Mouse (Mus musculus) CH12.LX (cell line): Measurements from ENCODE around the gene Adad2. TPM values are rescaled to one million over a fixed set of nuclear protein-coding genes. Genes with fewer than 3 reads are reported as not detected.

Source experiments
- DNase-seq: peaks from one replicate; pipeline ENCODE4 v3.0.0-alpha.2; 2013; ENCODE audit errors: extremely low read depth
- H3K27ac ChIP-seq: 2 replicates; pipeline ENCODE4 v1.5.1; 2012; ENCODE audit warnings: low read depth, mild to moderate bottlenecking, control low read depth, moderate library complexity; ENCODE audit not compliant: insufficient read depth
- H3K27me3 ChIP-seq: replicated peaks from 2 replicates; pipeline ENCODE3; 2012; ENCODE audit warnings: inconsistent platforms
- H3K36me3 ChIP-seq, 2 experiments: replicated peaks in 1 of 2; 2 replicates each; pipeline versions ENCODE3 to v1.6.1; 2012; ENCODE audit warnings: inconsistent platforms in 1 of 2, low read length in 1 of 2, mild to moderate bottlenecking in 1 of 2, mixed read lengths in 1 of 2, moderate library complexity in 1 of 2; ENCODE audit not compliant: control insufficient read depth in 1 of 2, insufficient read depth in 1 of 2
- H3K4me1 ChIP-seq, 2 experiments: 2 replicates each; pipeline ENCODE4 v1.6.1; 2012; ENCODE audit warnings: inconsistent platforms in 1 of 2, moderate library complexity in 1 of 2; ENCODE audit not compliant: insufficient read depth in 2 of 2, control insufficient read depth in 1 of 2
- H3K4me2 ChIP-seq: 2 replicates; pipeline ENCODE4 v1.6.1; 2012; ENCODE audit warnings: low read depth, mild to moderate bottlenecking, control low read depth; ENCODE audit not compliant: poor library complexity, insufficient read depth, severe bottlenecking
- H3K4me3 ChIP-seq, 3 experiments: fragments of 150-350 bp in 1 of 3; sonication (generic) in 1 of 3; replicated peaks in 1 of 3; 2 replicates each; pipeline versions ENCODE3 to v1.5.1; 2011 to 2012; ENCODE audit warnings: low read depth in 2 of 3, low read length in 2 of 3, mild to moderate bottlenecking in 2 of 3, moderate library complexity in 2 of 3, control low read depth in 1 of 3, improper control_type of control experiment in 1 of 3, inconsistent platforms in 1 of 3, mixed read lengths in 1 of 3; ENCODE audit not compliant: poor library complexity in 1 of 3
- H3K79me2 ChIP-seq: replicated peaks from 2 replicates; pipeline ENCODE4 v1.6.1; 2012; ENCODE audit warnings: mild to moderate bottlenecking, moderate library complexity; ENCODE audit not compliant: control insufficient read depth, poor library complexity, insufficient read depth, severe bottlenecking; ENCODE audit errors: extremely low read depth
- H3K9ac ChIP-seq: 2 replicates; pipeline ENCODE4 v1.6.1; 2012; ENCODE audit warnings: low read depth, mild to moderate bottlenecking, control low read depth, moderate library complexity; ENCODE audit not compliant: insufficient read depth
- H3K9me3 ChIP-seq: replicated peaks from 2 replicates; pipeline ENCODE3; 2012; ENCODE audit warnings: low read length, inconsistent platforms, mixed read lengths
- CTCF ChIP-seq, 2 experiments: IDR thresholded peaks in 1 of 2; conservative IDR thresholded peaks in 1 of 2; 2 replicates each; pipeline ENCODE4 v1.5.1; 2011 to 2012; ENCODE audit warnings: low read depth in 2 of 2, low read length in 2 of 2, improper control_type of control experiment in 1 of 2, inconsistent platforms in 1 of 2, mild to moderate bottlenecking in 1 of 2, moderate library complexity in 1 of 2
- ETS1 ChIP-seq: conservative IDR thresholded peaks from 2 replicates; pipeline ENCODE4 v1.6.1; 2012; ENCODE audit warnings: low read depth, mild to moderate bottlenecking, inconsistent platforms, low read length, improper control_type of control experiment, moderate library complexity
- MAZ ChIP-seq: IDR thresholded peaks from 2 replicates; pipeline ENCODE4 v1.6.1; 2012; ENCODE audit warnings: low read depth, mild to moderate bottlenecking, inconsistent platforms, low read length, improper control_type of control experiment, moderate library complexity
- MEF2A ChIP-seq: IDR thresholded peaks from 2 replicates; pipeline ENCODE4 v1.6.1; 2014; ENCODE audit warnings: low read depth, mild to moderate bottlenecking, inconsistent platforms, low read length, improper control_type of control experiment, borderline replicate concordance
- POLR2A ChIP-seq: IDR thresholded peaks from 2 replicates; pipeline ENCODE4 v1.6.1; 2011; ENCODE audit warnings: low read depth, mild to moderate bottlenecking, improper control_type of control experiment, low read length
- POLR2AphosphoS2 ChIP-seq: IDR thresholded peaks from 2 replicates; pipeline ENCODE4 v1.6.1; 2011; ENCODE audit warnings: low read depth, low read length, improper control_type of control experiment
- TBP ChIP-seq: conservative IDR thresholded peaks from 2 replicates; pipeline ENCODE4 v1.6.1; 2011; ENCODE audit warnings: low read depth, low read length, improper control_type of control experiment
- ZMIZ1 ChIP-seq: IDR thresholded peaks from 2 replicates; pipeline ENCODE4 v1.6.1; 2012; ENCODE audit warnings: low read depth, mild to moderate bottlenecking, inconsistent platforms, low read length, improper control_type of control experiment
- dilution Hi-C: fragments of 300-500 bp; cut with MboI; formaldehyde crosslinking; loops from 2 replicates; pipeline ENCODE4 v1.14.3; 2020; ENCODE audit warnings: low sequenced_read_pairs; ENCODE audit not compliant: extremely low pct_unique_long_range_greater_than_20kb, extremely low pct_ligation_motif_present
- in situ Hi-C: fragments of 300-500 bp; cut with MboI; formaldehyde crosslinking; loops from 3 replicates; pipeline ENCODE4 v1.14.3; 2019; ENCODE audit warnings: low sequenced_read_pairs, low pct_ligation_motif_present, low pct_unique_long_range_greater_than_20kb, mixed read lengths
- polyA plus RNA-seq: library from polyadenylated mRNA; unstranded; fragments of >175 nt; gene quantifications from 2 replicates; pipeline ENCODE4 v1.2.1, GENCODE M21; 2012; ENCODE audit warnings: low read depth; ENCODE audit not compliant: insufficient read length
- total RNA-seq, 2 experiments: library from RNA; depleted of rRNA; stranded (reverse); fragments of 300-350 nt in 1 of 2; fragments of >200 nt in 1 of 2; gene quantifications; 2 replicates each; pipeline ENCODE4 v1.2.3; 2012 to 2014

Adad2 gene
- total and polyA plus RNA-seq, 3 experiments: not detected

- Histone ChIP-seq H3K27ac (no peak overlapping the region), H3K36me3 (no peaks in the 10 kb centered on the region), H3K79me2 (no peaks in the 10 kb centered on the region), H3K27me3 (peaks cover 93% of the 10 kb centered on the region), H3K9me3 (no peaks in the 10 kb centered on the region), H3K4me2 (no peak overlapping the region), H3K4me3 (no peak overlapping the region), H3K9ac (no peak overlapping the region), H3K4me1 (peaks cover 0 to 3% of the 10 kb centered on the region in 2 experiments; a peak in 1 of 4 replicates)
- in situ Hi-C loops: no loop called here
- TF ChIP-seq MEF2A (no peak), POLR2AphosphoS2 (no peak), ETS1 (no peak), TBP (no peak), POLR2A (no peak), MAZ (no peak), CTCF (conservative IDR thresholded peaks at IDR 0.05 in 1 of 2, IDR thresholded peaks at IDR 0.05 in 1 of 2; ENCODE audit: low read depth in 2 of 2, low read length in 2 of 2) (no peak), ZMIZ1 (no peak)
- no peak for DNase-seq
- dilution Hi-C loops: no loop called here
Observed at GRCm38 (mm10) chr8:119665270-119665669, 52.7 kb downstream of the Adad2 start.

Other genes with a start within 250 kb of the Adad2 start
- 8.7 and 12.3 TPM in 2 replicates for gene Mlycd, start 217.9 kb upstream of the Adad2 start, total RNA-seq (2012; rRNA removed)
- gene Mlycd, start 217.9 kb upstream of the Adad2 start, total RNA-seq (2014; rRNA removed): 4.5 and 5.1 TPM in 2 replicates
- 4.2 and 4.4 TPM in 2 replicates for gene Mlycd, start 217.9 kb upstream of the Adad2 start, polyA plus RNA-seq
- gene Osgin1, start 178.6 kb upstream of the Adad2 start, total RNA-seq (2012; rRNA removed): 0.46 and 0.47 TPM in 2 replicates
- 0.12 and 0.15 TPM in 2 replicates for gene Osgin1, start 178.6 kb upstream of the Adad2 start, total RNA-seq (2014; rRNA removed)
- 2.9 and 3.0 TPM in 2 replicates for gene Osgin1, start 178.6 kb upstream of the Adad2 start, polyA plus RNA-seq
- gene Necab2, start 166.0 kb upstream of the Adad2 start, total RNA-seq (2012; rRNA removed): not detected in 2 replicates
- not detected in 2 replicates for gene Necab2, start 166.0 kb upstream of the Adad2 start, total RNA-seq (2014; rRNA removed)
- gene Necab2, start 166.0 kb upstream of the Adad2 start, polyA plus RNA-seq: not detected in 2 replicates
- gene Slc38a8, start 111.0 kb upstream of the Adad2 start, total RNA-seq (2012; rRNA removed): 0.08 TPM in 1 of 2 replicates, not detected in the other
- gene Slc38a8, start 111.0 kb upstream of the Adad2 start, total RNA-seq (2014; rRNA removed): 0.08 TPM in 1 of 2 replicates, not detected in the other
- gene Slc38a8, start 111.0 kb upstream of the Adad2 start, polyA plus RNA-seq: 0.12 TPM in 1 of 2 replicates, not detected in the other
- gene Mbtps1, start 54.0 kb upstream of the Adad2 start, total RNA-seq (2012; rRNA removed): 32.6 and 33.8 TPM in 2 replicates
- 27.8 and 40.7 TPM in 2 replicates for gene Mbtps1, start 54.0 kb upstream of the Adad2 start, total RNA-seq (2014; rRNA removed)
- 38.3 and 41.1 TPM in 2 replicates for gene Mbtps1, start 54.0 kb upstream of the Adad2 start, polyA plus RNA-seq
- gene Hsdl1, start 37.6 kb upstream of the Adad2 start, total RNA-seq (2012; rRNA removed): 11.6 and 13.6 TPM in 2 replicates
- gene Hsdl1, start 37.6 kb upstream of the Adad2 start, total RNA-seq (2014; rRNA removed): 8.2 and 8.6 TPM in 2 replicates
- 5.4 and 5.7 TPM in 2 replicates for gene Hsdl1, start 37.6 kb upstream of the Adad2 start, polyA plus RNA-seq
- gene Dnaaf1, start 37.5 kb upstream of the Adad2 start, total RNA-seq (2012; rRNA removed): 0.25 TPM in 2 replicates
- gene Dnaaf1, start 37.5 kb upstream of the Adad2 start, total RNA-seq (2014; rRNA removed): not detected in 2 replicates
- gene Dnaaf1, start 37.5 kb upstream of the Adad2 start, polyA plus RNA-seq: not detected in 2 replicates
- 12.1 and 14.6 TPM in 2 replicates for gene Taf1c, start 7.5 kb upstream of the Adad2 start, total RNA-seq (2012; rRNA removed)
- gene Taf1c, start 7.5 kb upstream of the Adad2 start, total RNA-seq (2014; rRNA removed): 8.7 and 11.0 TPM in 2 replicates
- gene Taf1c, start 7.5 kb upstream of the Adad2 start, polyA plus RNA-seq: 14.9 and 15.5 TPM in 2 replicates
- gene Kcng4, start 22.9 kb downstream of the Adad2 start, total RNA-seq (2012; rRNA removed): not detected in 2 replicates
- not detected in 2 replicates for gene Kcng4, start 22.9 kb downstream of the Adad2 start, total RNA-seq (2014; rRNA removed)
- gene Kcng4, start 22.9 kb downstream of the Adad2 start, polyA plus RNA-seq: not detected in 2 replicates
- not detected in 2 replicates for gene Wfdc1, start 53.6 kb downstream of the Adad2 start, total RNA-seq (2012; rRNA removed)
- gene Wfdc1, start 53.6 kb downstream of the Adad2 start, total RNA-seq (2014; rRNA removed): not detected in 2 replicates
- not detected in 2 replicates for gene Wfdc1, start 53.6 kb downstream of the Adad2 start, polyA plus RNA-seq
- gene Atp2c2, start 87.3 kb downstream of the Adad2 start, total RNA-seq (2012; rRNA removed): not detected in 2 replicates
- not detected in 2 replicates for gene Atp2c2, start 87.3 kb downstream of the Adad2 start, total RNA-seq (2014; rRNA removed)
- not detected in 2 replicates for gene Atp2c2, start 87.3 kb downstream of the Adad2 start, polyA plus RNA-seq
- gene Tldc1, start 165.7 kb downstream of the Adad2 start, total RNA-seq (2012; rRNA removed): 7.8 and 10.4 TPM in 2 replicates
- 5.8 and 7.7 TPM in 2 replicates for gene Tldc1, start 165.7 kb downstream of the Adad2 start, total RNA-seq (2014; rRNA removed)
- 3.8 and 8.1 TPM in 2 replicates for gene Tldc1, start 165.7 kb downstream of the Adad2 start, polyA plus RNA-seq
- 59.6 and 69.1 TPM in 2 replicates for gene Cotl1, start 227.8 kb downstream of the Adad2 start, total RNA-seq (2012; rRNA removed)
- gene Cotl1, start 227.8 kb downstream of the Adad2 start, total RNA-seq (2014; rRNA removed): 135 and 139 TPM in 2 replicates
- gene Cotl1, start 227.8 kb downstream of the Adad2 start, polyA plus RNA-seq: 349 and 375 TPM in 2 replicates
- 5.2 and 7.9 TPM in 2 replicates for gene Klhl36, start 249.5 kb downstream of the Adad2 start, total RNA-seq (2012; rRNA removed)
- gene Klhl36, start 249.5 kb downstream of the Adad2 start, total RNA-seq (2014; rRNA removed): 3.0 and 3.4 TPM in 2 replicates
- gene Klhl36, start 249.5 kb downstream of the Adad2 start, polyA plus RNA-seq: 3.1 and 3.8 TPM in 2 replicates